Mouse (Mus musculus): ENCODE results near the gene Guca1a. TPM values are rescaled to one million over a fixed set of nuclear protein-coding genes. Genes with fewer than 3 reads are reported as not detected.

Gene Guca1a
- polyA plus RNA-seq, 1 experiment from 2014 or later = 1.6 TPM

DNA sequence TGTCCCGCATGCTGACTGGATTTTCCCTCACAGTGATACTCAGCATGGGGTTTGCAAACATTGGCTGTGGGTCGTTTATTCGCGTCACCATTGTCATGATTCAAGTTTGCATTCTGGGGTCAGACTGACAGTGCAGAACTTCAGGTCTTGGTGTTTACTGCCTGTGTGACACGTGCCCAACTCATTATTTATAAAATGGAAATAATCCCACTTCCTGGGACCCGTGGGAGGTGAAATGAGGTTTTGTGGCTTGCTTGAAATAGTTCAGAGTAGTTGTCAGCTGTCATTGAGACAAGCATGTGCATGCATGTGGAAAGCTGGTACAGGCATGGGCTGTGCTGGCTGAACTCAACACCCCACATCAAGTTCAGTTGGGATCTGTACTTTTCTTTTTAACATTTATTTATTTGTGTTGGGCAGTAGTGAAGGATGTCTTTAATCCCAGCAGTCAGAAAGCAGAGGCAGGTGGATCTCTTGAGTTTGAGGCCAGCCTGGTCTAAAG lies 23.6 kb downstream of the Guca1a start:
- no peaks in the 10 kb centered on the region for H3K9me3 ChIP-seq (ENCODE audit: control insufficient read depth, low read length)
- DNase-seq (ENCODE audit: low spot score) (no peak), ATAC-seq (replicated peaks; ENCODE audit: low FRiP score) (no peak)
- no peaks in the 10 kb centered on the region; the same call in 1 of the 2 replicates for H3K4me1 ChIP-seq (replicated peaks; ENCODE audit: control insufficient read depth, insufficient read depth, low read length)
- no peak overlapping the region for H3K9ac ChIP-seq (ENCODE audit: low read depth, low read length)
- 85% methylated on average over 6 of the region's 6 CpGs for WGBS
- no peak overlapping the region for H3K4me2 ChIP-seq
- no peaks in the 10 kb centered on the region for H3K27me3 ChIP-seq (replicated peaks; ENCODE audit: control insufficient read depth, insufficient read depth, low read length)
- no peak overlapping the region for H3K27ac ChIP-seq (ENCODE audit: low read depth, low read length)
- peaks cover 38% of the 10 kb centered on the region for H3K36me3 ChIP-seq (ENCODE audit: control insufficient read depth, insufficient read depth, low read length)
- H3K4me3 ChIP-seq (ENCODE audit: low read depth, low read length) = no peak overlapping the region

DNA sequence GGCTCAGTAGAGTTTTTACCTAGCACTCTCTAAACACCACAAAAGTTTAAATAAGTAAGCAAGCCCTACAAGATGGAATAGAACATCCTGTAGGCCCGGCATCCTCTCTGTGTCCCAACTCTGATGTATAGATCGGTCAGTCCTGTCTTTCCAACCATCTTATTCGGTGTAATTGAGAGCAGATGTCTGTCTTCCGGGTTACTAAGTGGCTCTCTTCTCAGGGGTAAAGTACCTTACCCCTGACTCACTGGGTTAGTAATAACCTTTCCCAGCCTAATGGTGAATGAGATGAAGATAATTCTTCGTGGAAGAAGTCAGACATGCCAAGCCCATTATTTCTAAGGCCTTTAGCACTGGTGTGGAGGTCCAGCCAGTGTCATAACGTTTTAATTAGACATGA lies 26.4 kb downstream of the Guca1a start:
- H3K9ac ChIP-seq (ENCODE audit: low read depth, low read length) = no peak overlapping the region
- H3K4me1 ChIP-seq (replicated peaks; ENCODE audit: control insufficient read depth, insufficient read depth, low read length) = peaks cover 2% of the 10 kb centered on the region; the same call in 1 of the 2 replicates
- H3K27ac ChIP-seq (ENCODE audit: low read depth, low read length) = no peak overlapping the region
- peaks cover 32% of the 10 kb centered on the region for H3K36me3 ChIP-seq (ENCODE audit: control insufficient read depth, insufficient read depth, low read length)
- H3K27me3 ChIP-seq (replicated peaks; ENCODE audit: control insufficient read depth, insufficient read depth, low read length) = no peaks in the 10 kb centered on the region
- WGBS = 81% methylated on average over 6 of the region's 6 CpGs
- H3K4me3 ChIP-seq (ENCODE audit: low read depth, low read length) = no peak overlapping the region
- H3K4me2 ChIP-seq = no peak overlapping the region
- DNase-seq (ENCODE audit: low spot score) (no peak), ATAC-seq (replicated peaks; ENCODE audit: low FRiP score) (no peak)
- no peaks in the 10 kb centered on the region for H3K9me3 ChIP-seq (ENCODE audit: control insufficient read depth, low read length)

DNA sequence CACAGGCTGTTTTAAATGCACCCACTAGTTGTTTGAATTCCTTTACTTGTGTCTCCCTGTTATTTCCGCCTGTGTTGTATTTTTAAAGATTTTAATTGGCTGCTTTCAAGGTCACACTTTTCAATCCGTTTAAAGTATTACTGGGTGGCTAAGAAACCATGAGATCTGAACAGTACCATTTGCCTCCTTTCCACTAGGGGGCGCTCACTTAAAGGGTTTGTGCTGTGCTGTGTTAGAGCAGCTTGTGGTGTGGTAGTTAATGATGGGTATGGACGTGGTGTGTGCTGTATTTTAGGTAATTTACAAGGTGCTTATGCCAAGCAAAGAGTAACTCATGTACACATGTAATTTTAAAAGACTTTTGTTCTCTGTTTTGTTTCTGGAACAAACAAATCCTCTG lies 28.9 kb downstream of the Guca1a start:
- no peak overlapping the region for H3K4me3 ChIP-seq (ENCODE audit: low read depth, low read length)
- ATAC-seq (replicated peaks; ENCODE audit: low FRiP score) = 0 out of 2 replicates have a peak, but pooled peaks have one; percentile 54
- H3K9ac ChIP-seq (ENCODE audit: low read depth, low read length) = no peak overlapping the region
- no peak for DNase-seq (ENCODE audit: low spot score)
- H3K4me2 ChIP-seq = no peak overlapping the region
- H3K9me3 ChIP-seq (ENCODE audit: control insufficient read depth, low read length) = no peaks in the 10 kb centered on the region
- 10% methylated on average over 4 of the region's 4 CpGs for WGBS
- H3K27me3 ChIP-seq (replicated peaks; ENCODE audit: control insufficient read depth, insufficient read depth, low read length) = no peaks in the 10 kb centered on the region
- no peak overlapping the region for H3K27ac ChIP-seq (ENCODE audit: low read depth, low read length)
- peaks cover 23% of the 10 kb centered on the region for H3K36me3 ChIP-seq (ENCODE audit: control insufficient read depth, insufficient read depth, low read length)
- H3K4me1 ChIP-seq (replicated peaks; ENCODE audit: control insufficient read depth, insufficient read depth, low read length) = peaks cover 2% of the 10 kb centered on the region; the same call in 1 of the 2 replicates

DNA sequence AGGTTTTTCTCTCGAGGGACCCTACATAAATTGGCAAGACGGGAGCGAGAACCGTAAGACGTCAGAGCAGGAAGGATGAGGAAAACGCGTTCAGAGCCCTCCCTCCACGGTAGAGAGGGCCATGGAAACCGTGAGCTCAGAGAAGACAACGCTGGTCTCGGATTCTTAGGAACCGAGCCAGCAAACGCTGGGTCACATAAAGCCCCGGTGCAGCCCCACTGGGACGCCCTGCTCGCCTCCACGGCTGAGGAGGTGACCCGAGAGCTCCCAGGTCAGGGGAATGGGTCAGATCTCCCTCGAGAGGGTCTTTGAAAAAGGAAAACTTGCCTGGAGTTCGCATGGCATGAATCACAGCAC lies 31.3 kb downstream of the Guca1a start:
- H3K9me3 ChIP-seq (ENCODE audit: control insufficient read depth, low read length) = no peaks in the 10 kb centered on the region
- DNase-seq (ENCODE audit: low spot score) (no peak), ATAC-seq (replicated peaks; ENCODE audit: low FRiP score) (peak; percentile 54)
- H3K27ac ChIP-seq (ENCODE audit: low read depth, low read length) = 0 out of 2 replicates have a peak overlapping the region, but pooled peaks have one; percentile 35
- peak overlapping the region; percentile 73 for H3K4me2 ChIP-seq
- peak overlapping the region; percentile 77 for H3K9ac ChIP-seq (ENCODE audit: low read depth, low read length)
- H3K27me3 ChIP-seq (replicated peaks; ENCODE audit: control insufficient read depth, insufficient read depth, low read length) = no peaks in the 10 kb centered on the region; the same call in 1 of the 2 replicates
- WGBS = under 1% methylated on average over 20 of the region's 20 CpGs
- peaks cover 7% of the 10 kb centered on the region for H3K36me3 ChIP-seq (ENCODE audit: control insufficient read depth, insufficient read depth, low read length)
- H3K4me1 ChIP-seq (replicated peaks; ENCODE audit: control insufficient read depth, insufficient read depth, low read length) = peaks cover 2% of the 10 kb centered on the region; the same call in 1 of the 2 replicates
- H3K4me3 ChIP-seq (ENCODE audit: low read depth, low read length) = peak overlapping the region; percentile 84

DNA sequence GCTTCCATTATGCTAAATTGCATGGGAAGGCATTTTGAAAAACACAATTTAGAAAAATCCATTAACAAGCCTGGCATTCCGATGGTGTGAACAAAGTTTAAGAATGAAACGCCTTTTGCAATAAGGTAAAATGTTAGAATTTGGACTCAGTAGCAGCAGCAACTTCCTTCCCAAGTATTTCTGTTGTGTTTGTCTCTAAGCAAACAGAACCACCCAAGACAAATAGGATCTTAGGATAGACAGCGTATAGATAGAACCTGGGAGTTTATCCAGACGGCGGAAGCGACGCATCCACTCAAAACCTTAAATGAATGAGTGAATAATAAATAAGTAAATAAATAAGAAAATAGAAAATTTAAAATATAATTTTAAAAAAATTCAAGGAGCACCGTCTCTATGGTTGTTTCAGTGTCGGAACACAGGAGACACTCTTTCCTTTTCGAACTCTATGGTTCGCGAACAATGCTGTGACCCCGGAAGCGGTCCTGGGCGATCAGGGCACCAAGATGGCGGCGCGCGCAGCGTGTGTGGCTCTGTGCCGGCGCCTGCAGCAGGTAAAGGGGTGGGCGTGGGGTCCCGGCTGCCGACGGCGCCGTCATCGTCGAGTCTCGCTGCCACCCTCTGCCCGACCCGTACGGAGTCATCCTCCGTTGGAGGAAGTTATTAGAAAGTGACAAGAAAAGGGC lies 31.8 kb downstream of the Guca1a start, which contains the start of gene Mrps10:
Gene Mrps10, plus strand, starts transcription at position 487 of the 686 bp plus-strand sequence.
- whole genome bisulfite sequencing = 4% methylated on average over 35 of the region's 35 CpGs
- H3K9me3 ChIP-seq (ENCODE audit: control insufficient read depth, low read length) = no peaks in the 10 kb centered on the region
- peak within 1 kb of the TSS; percentile 73 for H3K4me2 ChIP-seq
- peak within 1 kb of the TSS; percentile 84 for H3K4me3 ChIP-seq (ENCODE audit: low read depth, low read length)
- H3K27ac ChIP-seq (ENCODE audit: low read depth, low read length) = 0 out of 2 replicates have a peak within 1 kb of the TSS, but pooled peaks have one; percentile 35
- no peaks in the 10 kb centered on the region; the same call in 1 of the 2 replicates for H3K27me3 ChIP-seq (replicated peaks; ENCODE audit: control insufficient read depth, insufficient read depth, low read length)
- peaks cover 2% of the 10 kb centered on the region; the same call in 1 of the 2 replicates for H3K4me1 ChIP-seq (replicated peaks; ENCODE audit: control insufficient read depth, insufficient read depth, low read length)
- ATAC-seq (replicated peaks; ENCODE audit: low FRiP score) = peak; percentile 85
- peak; percentile 85 for DNase-seq (ENCODE audit: low spot score)
- H3K36me3 ChIP-seq (ENCODE audit: control insufficient read depth, insufficient read depth, low read length) = peaks cover 7% of the 10 kb centered on the region
- peak within 1 kb of the TSS; percentile 77 for H3K9ac ChIP-seq (ENCODE audit: low read depth, low read length)

DNA sequence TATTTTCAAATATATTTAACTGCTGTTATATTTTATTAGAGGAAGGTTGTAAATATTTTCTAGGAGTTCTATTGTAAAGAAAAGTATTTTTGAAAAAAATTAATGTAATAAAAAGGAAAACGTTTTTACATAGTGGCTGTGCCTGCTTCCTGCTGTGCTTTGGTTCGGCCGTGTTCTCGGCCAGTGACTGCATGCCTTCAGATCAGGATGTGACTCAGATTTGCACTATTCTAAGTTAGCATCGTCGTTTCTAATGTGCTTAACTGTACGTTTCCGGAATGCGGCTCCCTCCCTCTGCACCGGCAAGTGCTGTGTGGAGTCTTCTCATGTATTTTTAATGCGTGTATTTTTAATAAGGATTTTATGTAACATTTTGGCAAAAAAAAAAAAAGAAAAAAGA lies 39.0 kb downstream of the Guca1a start:
- H3K4me1 ChIP-seq (replicated peaks; ENCODE audit: control insufficient read depth, insufficient read depth, low read length) = no peaks in the 10 kb centered on the region
- H3K27me3 ChIP-seq (replicated peaks; ENCODE audit: control insufficient read depth, insufficient read depth, low read length) = no peaks in the 10 kb centered on the region; the same call in 1 of the 2 replicates
- DNase-seq (ENCODE audit: low spot score) = no peak
- no peak overlapping the region for H3K27ac ChIP-seq (ENCODE audit: low read depth, low read length)
- no peaks in the 10 kb centered on the region for H3K9me3 ChIP-seq (ENCODE audit: control insufficient read depth, low read length)
- no peak for ATAC-seq (replicated peaks; ENCODE audit: low FRiP score)
- no peak overlapping the region for H3K4me2 ChIP-seq
- 72% methylated on average over 11 of the region's 11 CpGs for WGBS
- H3K4me3 ChIP-seq (ENCODE audit: low read depth, low read length) = no peak overlapping the region
- H3K9ac ChIP-seq (ENCODE audit: low read depth, low read length) = no peak overlapping the region
- H3K36me3 ChIP-seq (ENCODE audit: control insufficient read depth, insufficient read depth, low read length) = no peaks in the 10 kb centered on the region

DNA sequence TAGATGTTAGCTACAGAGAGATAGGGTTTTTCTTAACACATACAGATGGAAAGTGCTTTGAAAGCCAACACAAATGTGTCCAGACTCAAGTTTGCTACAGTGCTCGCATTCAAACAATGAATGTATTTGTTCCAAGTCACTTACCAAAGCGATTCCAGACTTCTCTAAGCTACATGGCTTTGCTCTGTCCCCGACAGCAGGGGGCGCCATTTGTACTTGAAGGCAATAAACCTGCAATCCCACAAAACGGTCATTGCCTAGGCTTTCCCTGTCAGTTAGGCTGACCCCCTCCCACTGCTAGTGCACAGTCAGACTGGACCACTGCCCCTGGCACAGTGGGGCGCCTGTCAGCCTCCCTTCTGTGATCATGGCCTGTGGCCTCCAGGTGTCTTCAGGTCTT lies 40.4 kb downstream of the Guca1a start:
- Histone ChIP-seq H3K9ac (ENCODE audit: low read depth, low read length) (no peak overlapping the region), H3K36me3 (ENCODE audit: control insufficient read depth, insufficient read depth, low read length) (no peaks in the 10 kb centered on the region), H3K27ac (ENCODE audit: low read depth, low read length) (no peak overlapping the region), H3K4me3 (ENCODE audit: low read depth, low read length) (no peak overlapping the region), H3K4me2 (no peak overlapping the region), H3K9me3 (ENCODE audit: control insufficient read depth, low read length) (no peaks in the 10 kb centered on the region), H3K4me1 (replicated peaks; ENCODE audit: control insufficient read depth, insufficient read depth, low read length) (no peaks in the 10 kb centered on the region), H3K27me3 (replicated peaks; ENCODE audit: control insufficient read depth, insufficient read depth, low read length) (no peaks in the 10 kb centered on the region; the same call in 1 of the 2 replicates)
- no peak for DNase-seq (ENCODE audit: low spot score)
- WGBS = 39% methylated on average over 6 of the region's 6 CpGs
- ATAC-seq (replicated peaks; ENCODE audit: low FRiP score) = no peak

DNA sequence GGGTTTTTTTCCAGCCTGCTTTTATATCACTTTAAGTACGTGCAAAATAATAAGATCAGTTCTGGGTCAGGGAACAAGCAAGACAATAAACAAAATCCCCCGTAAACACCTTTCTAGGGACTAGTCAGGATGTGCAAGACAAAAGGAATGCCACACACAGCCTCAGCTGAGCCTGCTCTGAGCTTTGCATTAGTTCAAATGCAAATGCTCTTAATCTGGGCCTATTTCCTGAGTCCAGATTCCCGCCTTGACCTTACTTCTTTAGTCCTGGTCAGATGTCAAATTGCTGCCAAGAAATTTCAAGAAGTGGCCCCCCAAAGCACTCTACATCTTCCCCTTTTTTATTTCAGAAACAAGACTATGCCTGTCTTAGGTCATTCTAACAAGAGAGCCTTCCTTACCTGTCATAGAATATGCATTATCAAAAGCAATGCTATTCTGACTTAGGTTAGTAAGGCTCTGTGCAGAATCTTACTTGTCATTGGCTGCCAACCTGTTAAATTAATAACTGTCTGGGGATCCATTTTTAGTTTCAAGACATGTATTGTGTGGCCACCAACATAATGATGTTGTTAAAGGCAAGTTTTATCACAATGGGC lies 50.6 kb downstream of the Guca1a start:
- no peaks in the 10 kb centered on the region for H3K27me3 ChIP-seq (replicated peaks; ENCODE audit: control insufficient read depth, insufficient read depth, low read length)
- H3K4me2 ChIP-seq = no peak overlapping the region
- H3K9me3 ChIP-seq (ENCODE audit: control insufficient read depth, low read length) = peaks cover 10% of the 10 kb centered on the region; the same call in 1 of the 2 replicates
- 83% methylated on average over 3 of the region's 3 CpGs for WGBS
- H3K27ac ChIP-seq (ENCODE audit: low read depth, low read length) = no peak overlapping the region
- H3K4me1 ChIP-seq (replicated peaks; ENCODE audit: control insufficient read depth, insufficient read depth, low read length) = no peaks in the 10 kb centered on the region
- H3K36me3 ChIP-seq (ENCODE audit: control insufficient read depth, insufficient read depth, low read length) = peaks cover 26% of the 10 kb centered on the region
- no peak for DNase-seq (ENCODE audit: low spot score)
- H3K4me3 ChIP-seq (ENCODE audit: low read depth, low read length) = no peak overlapping the region
- no peak overlapping the region for H3K9ac ChIP-seq (ENCODE audit: low read depth, low read length)
- no peak for ATAC-seq (replicated peaks; ENCODE audit: low FRiP score)

Data from liver, embryonic 11.5 days (tissue).